Mouse (Mus musculus) kidney, adult 2 months (tissue): ENCODE measurements around the gene Hes3. TPM values are rescaled to one million over a fixed set of nuclear protein-coding genes. Genes with fewer than 3 reads are reported as not detected.
A peak's percentile ranks its signal among the peaks of the same experiment; 100 is the strongest.

ENCODE experiments used
- DNase-seq: peaks from one replicate; pipeline ENCODE4 v3.0.0; 2021
- H3K27ac ChIP-seq: fragments of 200-500 bp; 2 replicates; pipeline ENCODE4 v1.5.1; 2012; ENCODE audit warnings: low read depth, low read length, control low read depth, inconsistent platforms; ENCODE audit not compliant: insufficient read depth
- H3K27me3 ChIP-seq: fragments of 200-500 bp; replicated peaks from 2 replicates; pipeline ENCODE4 v1.6.1; 2012; ENCODE audit warnings: mild to moderate bottlenecking, moderate library complexity, low read length, inconsistent platforms; ENCODE audit not compliant: control insufficient read depth, insufficient read depth
- H3K36me3 ChIP-seq: fragments of 200-500 bp; 2 replicates; pipeline ENCODE4 v1.6.1; 2012; ENCODE audit warnings: mild to moderate bottlenecking, moderate library complexity, low read length, inconsistent platforms; ENCODE audit not compliant: control insufficient read depth, insufficient read depth
- H3K4me1 ChIP-seq: fragments of 200-500 bp; 2 replicates; pipeline ENCODE4 v1.6.1; 2011; ENCODE audit warnings: low read length; ENCODE audit not compliant: control insufficient read depth, insufficient read depth
- H3K4me3 ChIP-seq: fragments of 200-500 bp; 2 replicates; pipeline ENCODE4 v1.5.1; 2011; ENCODE audit warnings: mild to moderate bottlenecking, low read depth, low read length, control low read depth; ENCODE audit not compliant: insufficient read depth
- CTCF ChIP-seq: fragments of 200-500 bp; conservative IDR thresholded peaks from 2 replicates; pipeline ENCODE4 v1.5.1; 2011; ENCODE audit warnings: low read depth, mild to moderate bottlenecking, control low read depth, low read length, moderate library complexity, mixed read lengths; ENCODE audit not compliant: insufficient read depth, insufficient read length
- POLR2A ChIP-seq: fragments of 200-500 bp; IDR thresholded peaks from one replicate; pipeline ENCODE4 v1.6.1; 2011; ENCODE audit warnings: low read depth, low read length, control low read depth
- WGBS: fragments of 180-500 bp; shearing (Covaris S2); methylation state at CpG from one replicate; pipeline ENCODE4 v1.1.7; 2018; 5-methylcytosine and 5-hydroxymethylcytosine counted together
- polyA plus RNA-seq: library from polyadenylated mRNA; depleted of rRNA; stranded (reverse); fragments of >200 nt; gene quantifications from 2 replicates; pipeline ENCODE4 v1.2.3, GENCODE M21; 2012

Gene Hes3
- polyA plus RNA-seq, 1 experiment = not detected

DNA sequence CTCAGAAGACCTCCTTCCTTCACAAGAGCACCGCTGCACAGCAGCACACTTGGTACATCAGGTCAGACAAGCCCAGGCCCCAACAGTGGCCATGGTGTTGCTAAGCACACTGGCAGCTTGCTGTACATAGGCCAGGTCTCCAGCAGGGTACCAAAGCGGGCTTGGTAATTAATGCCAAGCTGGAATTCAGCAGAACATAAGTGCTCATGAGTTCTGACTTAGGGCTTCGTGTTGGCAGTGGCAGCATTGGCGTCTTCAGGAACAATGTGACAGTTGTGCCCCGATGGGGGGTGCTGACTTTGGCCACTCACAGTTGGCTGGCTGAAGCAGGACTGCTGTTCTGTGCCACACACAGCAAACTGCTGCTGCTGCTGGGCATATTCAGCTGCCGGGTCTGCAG, 13.2 kb upstream of the Hes3 start:
- 92% methylated on average over 6 of the region's 6 CpGs for WGBS
- Histone ChIP-seq H3K27me3 (no peaks in the 10 kb centered on the region), H3K4me3 (no peak overlapping the region), H3K4me1 (peaks cover 10% of the 10 kb centered on the region), H3K36me3 (no peaks in the 10 kb centered on the region), H3K27ac (no peak overlapping the region)
- TF ChIP-seq POLR2A = no peak
- no peak for TF ChIP-seq CTCF
- no peak for DNase-seq

DNA sequence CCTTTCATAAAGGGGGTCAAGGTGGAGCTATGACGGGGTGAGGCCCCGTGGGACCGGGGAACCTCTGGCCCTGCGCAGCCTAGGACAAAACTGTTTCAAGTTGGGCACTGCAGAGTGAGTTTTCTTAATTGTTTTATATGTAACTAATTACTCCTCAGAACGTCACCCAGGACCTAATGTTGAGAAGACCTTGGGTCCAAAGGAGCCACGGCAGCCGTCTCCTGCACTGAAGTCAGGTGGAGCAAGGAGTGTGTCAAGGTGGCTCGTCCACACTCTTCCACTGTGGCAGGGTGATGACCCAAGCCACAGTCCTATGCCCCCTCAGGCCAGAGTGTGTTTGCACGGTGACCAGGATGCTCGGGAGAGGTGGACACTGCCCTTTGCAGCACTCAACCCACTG, 11.7 kb upstream of the Hes3 start:
- Histone ChIP-seq H3K27me3 (no peaks in the 10 kb centered on the region), H3K36me3 (no peaks in the 10 kb centered on the region), H3K4me1 (peaks cover 10% of the 10 kb centered on the region), H3K4me3 (no peak overlapping the region), H3K27ac (no peak overlapping the region)
- 41% methylated on average over 10 of the region's 10 CpGs for WGBS
- peak; percentile 83 for DNase-seq
- TF ChIP-seq POLR2A = no peak
- no peak for TF ChIP-seq CTCF

DNA sequence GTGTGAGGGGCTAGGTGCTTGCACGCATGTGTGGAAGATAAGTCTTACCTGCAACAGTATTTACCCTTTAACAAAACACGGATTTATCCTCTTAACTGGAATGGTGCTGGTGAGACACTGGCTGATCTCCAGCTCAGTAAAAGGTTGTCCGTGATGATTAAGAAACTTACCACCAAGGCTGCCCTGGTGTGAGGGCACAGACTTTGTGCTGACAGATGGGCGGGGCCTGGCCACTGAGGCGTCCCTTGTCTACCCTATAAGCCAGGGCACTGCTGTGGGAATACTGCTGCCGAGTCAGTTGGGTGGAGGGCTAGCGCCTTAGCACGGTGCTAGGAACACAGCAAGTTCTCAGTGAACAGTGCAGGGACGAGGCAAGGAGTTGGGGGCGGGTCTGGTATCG, 10.6 kb upstream of the Hes3 start:
- peak overlapping the region; percentile 29; the same call in 1 of the 2 replicates for H3K27ac ChIP-seq
- no peak for TF ChIP-seq CTCF
- no peak for TF ChIP-seq POLR2A
- H3K27me3 ChIP-seq = no peaks in the 10 kb centered on the region
- 50% methylated on average over 11 of the region's 11 CpGs for WGBS
- no peaks in the 10 kb centered on the region for H3K36me3 ChIP-seq
- peaks cover 13% of the 10 kb centered on the region for H3K4me1 ChIP-seq
- DNase-seq = peak; percentile 81
- no peak overlapping the region for H3K4me3 ChIP-seq

DNA sequence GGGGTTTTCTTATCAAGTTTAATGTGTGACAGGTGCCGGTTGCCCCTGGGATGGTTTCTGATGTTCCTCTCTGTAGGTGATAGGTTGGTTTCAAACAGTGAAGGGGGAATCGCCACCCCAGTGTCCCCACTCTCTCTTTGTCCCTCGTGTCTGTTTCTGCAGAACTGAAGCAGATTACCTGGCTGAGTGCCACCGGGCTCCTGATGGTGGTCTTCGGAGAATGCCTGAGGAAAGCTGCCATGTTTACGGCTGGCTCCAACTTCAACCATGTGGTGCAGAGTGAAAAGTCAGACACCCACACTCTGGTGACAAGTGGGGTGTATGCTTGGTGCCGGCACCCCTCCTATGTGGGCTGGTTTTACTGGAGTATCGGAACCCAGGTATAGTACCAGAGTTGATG, 8.9 kb upstream of the Hes3 start:
- Histone ChIP-seq H3K4me1 (peaks cover 15% of the 10 kb centered on the region), H3K27ac (no peak overlapping the region), H3K36me3 (no peaks in the 10 kb centered on the region), H3K27me3 (no peaks in the 10 kb centered on the region), H3K4me3 (no peak overlapping the region)
- DNase-seq = no peak
- TF ChIP-seq CTCF = no peak
- no peak for TF ChIP-seq POLR2A
- WGBS = 90% methylated on average over 8 of the region's 8 CpGs

DNA sequence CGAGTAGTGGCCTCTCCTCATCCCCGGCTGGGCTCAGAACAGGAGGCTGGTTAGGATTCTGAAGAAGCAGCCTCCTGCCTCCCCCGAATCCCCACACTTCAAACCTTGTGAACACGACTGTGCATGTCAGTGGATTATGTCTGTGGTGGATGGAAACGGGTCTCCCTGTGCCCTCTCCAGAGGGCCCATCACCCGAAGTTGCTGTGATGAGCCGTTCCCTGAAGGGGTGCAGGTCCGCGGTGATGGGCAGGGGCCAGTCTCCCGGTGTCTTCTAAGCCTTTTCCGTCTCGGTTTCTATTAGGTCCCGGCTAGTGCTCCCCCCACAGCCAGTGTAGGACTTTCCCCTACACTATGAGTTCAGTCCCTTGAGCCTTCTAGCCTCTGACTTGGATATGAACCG, 7.4 kb upstream of the Hes3 start:
- no peak for TF ChIP-seq POLR2A
- TF ChIP-seq CTCF = no peak
- no peak for DNase-seq
- Histone ChIP-seq H3K27me3 (no peaks in the 10 kb centered on the region), H3K27ac (no peak overlapping the region), H3K4me3 (no peak overlapping the region), H3K36me3 (no peaks in the 10 kb centered on the region), H3K4me1 (peaks cover 15% of the 10 kb centered on the region)
- WGBS = 90% methylated on average over 14 of the region's 14 CpGs

DNA sequence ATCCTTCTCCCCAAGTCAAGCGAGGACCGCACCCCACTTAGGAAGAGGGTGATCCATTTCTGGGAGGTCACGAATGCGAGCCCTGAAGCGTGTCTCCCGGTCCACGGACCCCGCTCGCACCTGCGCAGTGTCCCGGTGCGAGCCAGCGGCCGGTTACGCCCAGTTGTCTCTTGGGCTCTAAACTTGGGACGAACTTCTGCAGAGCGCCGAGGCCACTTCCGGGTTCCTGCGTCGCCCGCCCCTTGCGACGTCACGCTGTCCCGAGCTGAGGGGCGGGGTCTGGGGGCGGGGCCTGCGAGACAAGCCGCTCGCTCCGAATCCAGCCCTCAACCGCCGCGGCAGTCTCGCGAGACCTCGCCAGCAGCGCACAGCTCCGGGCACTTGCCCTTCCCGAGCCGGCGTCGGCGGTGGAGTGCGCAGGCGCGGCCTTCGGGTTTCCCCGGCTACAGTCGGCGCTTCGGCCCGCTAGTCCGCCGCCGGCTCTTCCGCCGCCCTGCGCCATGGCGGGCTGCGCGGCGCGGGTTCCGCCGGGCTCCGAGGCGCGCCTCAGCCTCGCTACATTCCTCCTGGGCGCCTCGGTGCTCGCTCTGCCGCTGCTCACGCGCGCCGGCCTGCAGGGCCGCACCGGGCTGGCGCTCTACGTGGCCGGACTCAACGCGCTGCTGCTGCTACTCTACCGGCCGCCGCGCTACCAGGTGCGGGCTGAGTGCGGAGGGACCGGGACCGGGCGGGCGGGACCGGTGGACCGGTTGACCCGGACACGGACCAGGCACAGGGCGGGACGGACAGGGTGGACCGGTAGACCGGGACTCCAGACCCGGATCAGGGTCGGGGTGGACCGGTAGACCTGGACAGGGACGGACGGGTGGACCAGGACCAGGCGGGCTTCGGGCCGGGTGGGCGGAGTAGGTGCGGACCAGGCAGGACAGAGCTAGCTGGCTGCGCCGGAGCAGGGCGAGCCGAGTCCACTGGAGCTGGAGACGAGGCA, 5.7 kb upstream of the Hes3 start, which contains the start of gene Icmt:
TSS of gene Icmt (plus strand) at position 354 of the 988 bp plus-strand sequence.
- DNase-seq = peak; percentile 99
- under 1% methylated on average over 119 of the region's 119 CpGs for WGBS
- peaks cover 5% of the 10 kb centered on the region for H3K4me1 ChIP-seq
- H3K27ac ChIP-seq = peak within 1 kb of the TSS; percentile 84
- peak within 1 kb of the TSS; percentile 91 for H3K4me3 ChIP-seq
- no peaks in the 10 kb centered on the region for H3K27me3 ChIP-seq
- H3K36me3 ChIP-seq = no peaks in the 10 kb centered on the region
- TF ChIP-seq POLR2A (peak; percentile 63), CTCF (no peak)

DNA sequence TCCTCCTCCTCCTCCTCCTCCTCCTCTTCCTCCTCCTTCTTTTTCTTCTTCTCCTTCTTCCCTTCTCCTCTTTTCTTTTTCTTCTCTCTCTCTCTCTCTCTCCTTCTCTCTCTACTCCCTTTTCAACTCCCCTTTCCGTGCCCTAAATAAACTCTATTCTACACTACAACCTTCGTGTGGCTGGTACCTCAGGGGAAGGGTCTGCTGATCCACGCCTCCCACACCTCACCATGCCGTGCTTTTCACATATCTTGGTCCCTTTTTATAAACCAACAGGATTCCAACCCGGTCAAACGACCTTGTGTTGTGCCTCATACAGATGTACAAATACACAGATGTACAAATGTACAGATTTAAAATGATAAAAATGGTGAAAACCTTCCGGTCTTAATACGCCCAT, 4.9 kb upstream of the Hes3 start:
- 6% methylated on average over 8 of the region's 8 CpGs for WGBS
- Histone ChIP-seq H3K27me3 (no peaks in the 10 kb centered on the region), H3K4me1 (peaks cover 5% of the 10 kb centered on the region), H3K4me3 (peak overlapping the region; percentile 73; the same call in 1 of the 2 replicates), H3K36me3 (no peaks in the 10 kb centered on the region), H3K27ac (peak overlapping the region; percentile 84)
- DNase-seq = no peak
- TF ChIP-seq CTCF (no peak), POLR2A (no peak)
